In genomic region chr2:121354820-121355592, GRCm38 (mm10) we compare ENCODE assay signal across 8 mouse cellular contexts. TPM values are rescaled to one million over a fixed set of nuclear protein-coding genes. Genes with fewer than 3 reads are reported as not detected.
DNase-seq lines count a peak whose midpoint lies in the region; ATAC-seq and TF ChIP-seq lines count a peak whose summit lies in the region.

Gene Ppip5k1, minus strand, starts transcription at chr2:121355396.

- no peak within 1 kb of the TSS for H3K27ac ChIP-seq in heart, embryonic 11.5 days (ENCODE audit: low read depth, low read length)
- H3K27ac ChIP-seq in kidney, embryonic 16.5 days (ENCODE audit: low read length) = no peak within 1 kb of the TSS
- no peak within 1 kb of the TSS for H3K27ac ChIP-seq in liver, adult 2 months (replicated peaks; ENCODE audit: insufficient read depth, low read depth, low read length)

- H3K79me3 ChIP-seq in C2C12 (ENCODE audit: low read depth) = no peaks in the 10 kb centered on the region

- peak; percentile 93 for TF ChIP-seq CTCF in C2C12 (IDR thresholded peaks at IDR 0.05; ENCODE audit: control insufficient read depth, insufficient read depth, insufficient read length)
- peak; percentile 97 for TF ChIP-seq CTCF in brain, embryonic 14.5 days (IDR thresholded peaks at IDR 0.05; ENCODE audit: borderline replicate concordance, extremely low read depth, insufficient read depth, insufficient read length)
- TF ChIP-seq CTCF in liver, adult 2 months (IDR thresholded peaks at IDR 0.05; ENCODE audit: low read depth, low read length) = peak; percentile 95

- H3K4me2 ChIP-seq in heart, embryonic 11.5 days = peak within 1 kb of the TSS; percentile 88
- peak within 1 kb of the TSS; percentile 84 for H3K4me2 ChIP-seq in kidney, embryonic 16.5 days (replicated peaks; ENCODE audit: low read depth, low read length)
- peak within 1 kb of the TSS; percentile 97 for H3K4me2 ChIP-seq in myocyte (ENCODE audit: low read depth)

- ATAC-seq in heart, embryonic 11.5 days (replicated peaks; ENCODE audit: insufficient number of reproducible peaks, low FRiP score, low TSS enrichment) = peak; percentile 93
- ATAC-seq in kidney, embryonic 16.5 days (ENCODE audit: low FRiP score, low TSS enrichment) = peak; percentile 97

- peaks cover 22% of the 10 kb centered on the region for H3K4me1 ChIP-seq in erythroblast, embryonic 14.5 days (ENCODE audit: control insufficient read depth)
- peaks cover 14% of the 10 kb centered on the region for H3K4me1 ChIP-seq in heart, embryonic 11.5 days (ENCODE audit: control insufficient read depth, insufficient read depth, low read length)
- peaks cover 16% of the 10 kb centered on the region for H3K4me1 ChIP-seq in kidney, embryonic 16.5 days (ENCODE audit: insufficient read depth, low read length)
- H3K4me1 ChIP-seq in liver, adult 2 months (ENCODE audit: control insufficient read depth, insufficient read depth, low read length) = 0 out of 2 replicates have a peak, but pooled peaks cover 2% of the 10 kb centered on the region

- H3K27me3 ChIP-seq in C2C12 (ENCODE audit: control insufficient read depth, insufficient read depth, insufficient read length) (peaks cover 18% of the 10 kb centered on the region), myocyte (ENCODE audit: control insufficient read depth, insufficient read depth, insufficient read length) (peaks cover 20% of the 10 kb centered on the region)
- peaks cover 62% of the 10 kb centered on the region for H3K27me3 ChIP-seq in erythroblast, embryonic 14.5 days (ENCODE audit: control insufficient read depth)
- H3K27me3 ChIP-seq in heart, embryonic 11.5 days (ENCODE audit: control insufficient read depth, insufficient read depth, low read length) = peaks cover 23% of the 10 kb centered on the region
- peaks cover 14% of the 10 kb centered on the region for H3K27me3 ChIP-seq in kidney, embryonic 16.5 days (ENCODE audit: insufficient read depth, low read length)
- H3K27me3 ChIP-seq in liver, adult 2 months (ENCODE audit: control insufficient read depth, insufficient read depth, low read length) = peaks cover 12% of the 10 kb centered on the region
- H3K27me3 ChIP-seq in splenic B cell, adult 2 months (ENCODE audit: control insufficient read depth, insufficient read depth, low read length, poor library complexity, severe bottlenecking) = no peaks in the 10 kb centered on the region

- DNase-seq in brain, embryonic 14.5 days (ENCODE audit: low read depth) = peak; percentile 99
- peak; percentile 79 for DNase-seq in liver, adult 2 months (ENCODE audit: extremely low read depth, low read depth, low spot score)
- peak; percentile 97 for DNase-seq in splenic B cell, adult 2 months (ENCODE audit: low read depth, low spot score)

- peak within 1 kb of the TSS; percentile 58 for H3K4me3 ChIP-seq in C2C12 (ENCODE audit: insufficient read depth, poor library complexity, severe bottlenecking)
- peak within 1 kb of the TSS; percentile 92 for H3K4me3 ChIP-seq in erythroblast, embryonic 14.5 days (replicated peaks)
- peak within 1 kb of the TSS; percentile 69 for H3K4me3 ChIP-seq in heart, embryonic 11.5 days (ENCODE audit: low read depth, low read length)
- peak within 1 kb of the TSS; percentile 76 for H3K4me3 ChIP-seq in kidney, embryonic 16.5 days (ENCODE audit: low read length)
- peak within 1 kb of the TSS; percentile 86 for H3K4me3 ChIP-seq in liver, adult 2 months (ENCODE audit: insufficient read depth, low read depth, low read length)
- H3K4me3 ChIP-seq in myocyte = peak within 1 kb of the TSS; percentile 49

- no peaks in the 10 kb centered on the region for H3K79me2 ChIP-seq in C2C12 (ENCODE audit: control insufficient read depth, insufficient read depth)
- no peaks in the 10 kb centered on the region for H3K79me2 ChIP-seq in liver, adult 2 months (ENCODE audit: control insufficient read depth, insufficient read depth, low read length)
- H3K79me2 ChIP-seq in myocyte (ENCODE audit: control insufficient read depth, insufficient read depth) = no peaks in the 10 kb centered on the region

- peak within 1 kb of the TSS; percentile 74 for H3K9ac ChIP-seq in heart, embryonic 11.5 days (ENCODE audit: low read depth, low read length)
- peak within 1 kb of the TSS; percentile 82 for H3K9ac ChIP-seq in kidney, embryonic 16.5 days (replicated peaks; ENCODE audit: low read length)
- H3K9ac ChIP-seq in liver, adult 2 months (ENCODE audit: low read depth, low read length) = peak within 1 kb of the TSS; percentile 80

- WGBS in heart, embryonic 11.5 days (ENCODE audit: insufficient replicate concordance) = under 1% methylated on average over 58 of the region's 58 CpGs
- under 1% methylated on average over 57 of the region's 58 CpGs for WGBS in kidney, embryonic 16.5 days
- under 1% methylated on average over 58 of the region's 58 CpGs for WGBS in liver, adult 2 months

- H3K9me3 ChIP-seq in erythroblast, embryonic 14.5 days (ENCODE audit: control insufficient read depth, low read length) = no peaks in the 10 kb centered on the region
- no peaks in the 10 kb centered on the region for H3K9me3 ChIP-seq in heart, embryonic 11.5 days (replicated peaks; ENCODE audit: control insufficient read depth, low read length)
- H3K9me3 ChIP-seq in kidney, embryonic 16.5 days (ENCODE audit: low read length) = no peaks in the 10 kb centered on the region

- H3K36me3 ChIP-seq in C2C12 (ENCODE audit: control insufficient read depth, insufficient read depth) (no peaks in the 10 kb centered on the region), myocyte (ENCODE audit: control insufficient read depth, insufficient read depth) (no peaks in the 10 kb centered on the region)
- peaks cover 2% of the 10 kb centered on the region; the same call in 1 of the 2 replicates for H3K36me3 ChIP-seq in erythroblast, embryonic 14.5 days (ENCODE audit: control insufficient read depth)
- no peaks in the 10 kb centered on the region for H3K36me3 ChIP-seq in heart, embryonic 11.5 days (ENCODE audit: control insufficient read depth, insufficient read depth, low read length)
- H3K36me3 ChIP-seq in kidney, embryonic 16.5 days (ENCODE audit: insufficient read depth, low read length) = no peaks in the 10 kb centered on the region
- no peaks in the 10 kb centered on the region for H3K36me3 ChIP-seq in liver, adult 2 months (ENCODE audit: control insufficient read depth, insufficient read depth, low read length)
- no peaks in the 10 kb centered on the region for H3K36me3 ChIP-seq in splenic B cell, adult 2 months (ENCODE audit: control insufficient read depth, insufficient read depth, low read length, poor library complexity, severe bottlenecking)

- TF ChIP-seq POLR2A in brain, embryonic 14.5 days (IDR thresholded peaks at IDR 0.05; ENCODE audit: borderline replicate concordance, extremely low read depth, insufficient read depth, insufficient read length, poor library complexity, severe bottlenecking) = peak; percentile 65; the same call in 1 of the 2 replicates
- no peak for TF ChIP-seq POLR2A in liver, adult 2 months (IDR thresholded peaks at IDR 0.05; ENCODE audit: extremely low read depth, insufficient read depth, low read length)
- TF ChIP-seq POLR2A in myocyte (IDR thresholded peaks at IDR 0.05; ENCODE audit: insufficient read length, low read depth) = peak; percentile 26

- H3ac ChIP-seq in C2C12 (ENCODE audit: control insufficient read depth, insufficient read length, low read depth) (peak within 1 kb of the TSS; percentile 59), myocyte (ENCODE audit: control insufficient read depth, insufficient read length) (peak within 1 kb of the TSS; percentile 17)

TF ChIP-seq in C2C12, 6 proteins besides CTCF, POLR2A, EP300 and RAD21:
- TF ChIP-seq CEBPB (IDR thresholded peaks at IDR 0.05; ENCODE audit: low read depth) = no peak
- no peak for TF ChIP-seq MYOG (IDR thresholded peaks at IDR 0.05; ENCODE audit: control insufficient read depth, extremely low read depth, insufficient read length)
- TF ChIP-seq MYOD1 (IDR thresholded peaks at IDR 0.05; ENCODE audit: control insufficient read depth, insufficient read length, low read depth) = no peak
- TF ChIP-seq MAX (IDR thresholded peaks at IDR 0.05) = peak; percentile 32

TF ChIP-seq in myocyte, 11 proteins besides CTCF, POLR2A, EP300 and RAD21:
- TF ChIP-seq TCF3 (IDR thresholded peaks at IDR 0.05; ENCODE audit: insufficient read length, low read depth) = no peak
- TF ChIP-seq MYOG (IDR thresholded peaks at IDR 0.05; ENCODE audit: control insufficient read depth in 1 of 3, insufficient read depth in 1 of 3, insufficient read length in 2 of 3, low read depth in 2 of 3) = peak in 1 of 3 experiments; percentile 46
- TF ChIP-seq SRF (IDR thresholded peaks at IDR 0.05; ENCODE audit: control insufficient read depth, insufficient read length, low read depth) = no peak
- TF ChIP-seq MYOD1 (IDR thresholded peaks at IDR 0.05; ENCODE audit: control insufficient read depth in 1 of 3, insufficient read length in 2 of 3, low read depth in 2 of 3) = peak in 1 of 3 experiments; percentile 45
- no peak for TF ChIP-seq REST (IDR thresholded peaks at IDR 0.05; ENCODE audit: insufficient read depth, insufficient read length)
- TF ChIP-seq TCF12 (IDR thresholded peaks at IDR 0.05; ENCODE audit: insufficient read depth, poor library complexity, severe bottlenecking) = no peak
- no peak for TF ChIP-seq MAX (IDR thresholded peaks at IDR 0.05; ENCODE audit: low read depth)

RNA-seq across cellular contexts. Expression of gene Ppip5k1, which starts in this region (rescaled TPM):
- polyA plus RNA-seq in C2C12 (2012; fragmentation: generic; extraction: Trizol) (5.8 TPM), myocyte (2012; fragmentation: generic; extraction: Trizol) (7.2 TPM)
- 22.1 and 25.8 TPM in 2 replicates for polyA plus RNA-seq in brain, embryonic 14.5 days (2012; rRNA removed)
- 0.27 and 0.67 TPM in 2 replicates for polyA plus RNA-seq in erythroblast, embryonic 14.5 days (2012)
- polyA plus RNA-seq in heart, embryonic 11.5 days (2014; fragmentation: Nextera tagmentation; extraction: Ambion mirVana) = 10.8 and 11.5 TPM in 2 replicates
- 14.4 and 15.8 TPM in 2 replicates for polyA plus RNA-seq in kidney, embryonic 16.5 days (2015; fragmentation: Nextera tagmentation; extraction: Ambion mirVana)
- total RNA-seq in liver, adult 2 months (2014; rRNA removed) = 2.4 and 2.6 TPM in 2 replicates
- 3.6 and 4.3 TPM in 2 replicates for polyA plus RNA-seq in liver, adult 2 months (2012; rRNA removed)
